Mouse (Mus musculus) heart, embryonic 14.5 days (tissue): ENCODE data around the gene Mylk3. TPM values are rescaled to one million over a fixed set of nuclear protein-coding genes. Genes with fewer than 3 reads are reported as not detected.

Experiments used
- ATAC-seq: fragments of 200-750 bp; cut with Nextera tagmentation; 2 replicates; pipeline ENCODE4 v1.8.0; 2017; ENCODE audit warnings: low read depth, moderate TSS enrichment; ENCODE audit not compliant: insufficient number of reproducible peaks, insufficient read depth, low FRiP score
- H3K27ac ChIP-seq, 2 experiments: fragments of 200-500 bp in 1 of 2; fragments of 300-500 bp in 1 of 2; sonication (generic) in 1 of 2; replicated peaks in 1 of 2; 2 replicates each; pipeline ENCODE4 v1.5.1; 2012 to 2014; ENCODE audit warnings: low read depth in 2 of 2, low read length in 2 of 2, control low read depth in 1 of 2, mild to moderate bottlenecking in 1 of 2, mixed read lengths in 1 of 2; ENCODE audit not compliant: control insufficient read depth in 1 of 2, insufficient read depth in 1 of 2
- H3K27me3 ChIP-seq: fragments of 300-500 bp; sonication (generic); 2 replicates; pipeline ENCODE4 v1.6.1; 2014; ENCODE audit warnings: mild to moderate bottlenecking, low read length, control low read depth; ENCODE audit not compliant: control insufficient read depth, insufficient read depth
- H3K36me3 ChIP-seq: fragments of 300-500 bp; sonication (generic); 2 replicates; pipeline ENCODE4 v1.6.1; 2014; ENCODE audit warnings: mild to moderate bottlenecking, control low read depth, low read length, mixed read lengths; ENCODE audit not compliant: control insufficient read depth, insufficient read depth
- H3K4me1 ChIP-seq, 2 experiments: fragments of 200-500 bp in 1 of 2; fragments of 300-500 bp in 1 of 2; sonication (generic) in 1 of 2; 2 replicates each; pipeline ENCODE4 v1.6.1; 2012 to 2014; ENCODE audit warnings: low read length in 2 of 2, control low read depth in 1 of 2, mixed read lengths in 1 of 2; ENCODE audit not compliant: control insufficient read depth in 2 of 2, insufficient read depth in 2 of 2
- H3K4me2 ChIP-seq: fragments of 300-500 bp; sonication (generic); 2 replicates; pipeline ENCODE4 v1.6.1; 2014; ENCODE audit warnings: mild to moderate bottlenecking, low read length
- H3K4me3 ChIP-seq, 2 experiments: fragments of 200-500 bp in 1 of 2; fragments of 300-500 bp in 1 of 2; sonication (generic) in 1 of 2; 2 replicates each; pipeline ENCODE4 v1.5.1; 2012 to 2014; ENCODE audit warnings: low read length in 2 of 2, mild to moderate bottlenecking in 2 of 2, control low read depth in 1 of 2, low read depth in 1 of 2, moderate library complexity in 1 of 2; ENCODE audit not compliant: control insufficient read depth in 1 of 2, insufficient read depth in 1 of 2
- H3K9ac ChIP-seq: fragments of 300-500 bp; sonication (generic); 2 replicates; pipeline ENCODE4 v1.6.1; 2014; ENCODE audit warnings: mild to moderate bottlenecking, low read length
- H3K9me3 ChIP-seq: fragments of 300-500 bp; sonication (generic); 2 replicates; pipeline ENCODE4 v1.6.1; 2016; ENCODE audit warnings: low read length, control low read depth; ENCODE audit not compliant: control insufficient read depth
- WGBS: fragments of 180-500 bp; shearing (Covaris S2); extraction: QIAGEN DNeasy Blood & Tissue Kit; methylation state at CpG from one replicate; pipeline ENCODE4 v1.1.7; 2014; 5-methylcytosine and 5-hydroxymethylcytosine counted together
- polyA plus RNA-seq: library from polyadenylated mRNA; unstranded; fragments of >200 nt; fragmentation: Nextera tagmentation; extraction: Ambion mirVana; gene quantifications from 2 replicates; pipeline ENCODE4 v1.2.1, GENCODE M21; 2014

The Mylk3 gene
- polyA plus RNA-seq, 1 experiment from 2014 or later: 244 TPM

DNA sequence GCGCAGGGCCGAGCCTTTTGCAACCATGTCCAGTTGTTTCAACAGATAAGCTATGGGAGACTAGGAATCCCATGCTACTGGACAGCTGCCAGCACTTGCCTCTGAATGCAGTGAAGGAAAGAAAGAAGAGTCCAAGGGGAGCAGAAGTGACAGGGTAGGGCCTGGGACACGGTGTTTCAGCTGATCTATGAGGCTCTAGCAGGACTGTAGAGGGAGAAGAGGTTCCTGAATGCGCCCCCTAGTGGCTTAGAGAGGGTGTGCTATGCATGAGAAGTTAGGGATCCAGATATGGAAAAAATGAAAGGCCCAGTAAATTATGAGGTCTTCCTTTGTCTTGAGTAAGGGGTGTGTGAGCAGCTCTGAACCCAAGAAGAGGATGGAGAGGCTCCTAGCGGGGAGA is 11.4 kb upstream of the Mylk3 start:
- peak overlapping the region; percentile 41; the same call in 1 of the 2 replicates for H3K9ac ChIP-seq
- H3K4me3 ChIP-seq: no peak overlapping the region
- ATAC-seq: peak; percentile 51; the same call in 1 of the 2 replicates
- H3K27ac ChIP-seq: no peak overlapping the region; a peak in 1 of 4 replicates
- H3K4me1 ChIP-seq: peaks cover 17 to 23% of the 10 kb centered on the region in 2 experiments
- H3K36me3 ChIP-seq: no peaks in the 10 kb centered on the region
- no peaks in the 10 kb centered on the region for H3K9me3 ChIP-seq
- no peaks in the 10 kb centered on the region for H3K27me3 ChIP-seq
- WGBS: 33% methylated on average over 5 of the region's 5 CpGs
- no peak overlapping the region for H3K4me2 ChIP-seq

- no peak for ATAC-seq
- no peak overlapping the region for H3K4me3 ChIP-seq
- H3K36me3 ChIP-seq: no peaks in the 10 kb centered on the region
- no peak overlapping the region for H3K9ac ChIP-seq
- H3K4me2 ChIP-seq: no peak overlapping the region
- WGBS: 68% methylated on average over 5 of the region's 5 CpGs
- no peak overlapping the region for H3K27ac ChIP-seq
- H3K4me1 ChIP-seq: peaks cover 17 to 23% of the 10 kb centered on the region in 2 experiments
- 0 out of 2 replicates have a peak, but pooled peaks cover 3% of the 10 kb centered on the region for H3K9me3 ChIP-seq
- no peaks in the 10 kb centered on the region for H3K27me3 ChIP-seq
Measured at GRCm38 (mm10) chr8:85396432-85397079, 10.4 kb upstream of the Mylk3 start.

DNA sequence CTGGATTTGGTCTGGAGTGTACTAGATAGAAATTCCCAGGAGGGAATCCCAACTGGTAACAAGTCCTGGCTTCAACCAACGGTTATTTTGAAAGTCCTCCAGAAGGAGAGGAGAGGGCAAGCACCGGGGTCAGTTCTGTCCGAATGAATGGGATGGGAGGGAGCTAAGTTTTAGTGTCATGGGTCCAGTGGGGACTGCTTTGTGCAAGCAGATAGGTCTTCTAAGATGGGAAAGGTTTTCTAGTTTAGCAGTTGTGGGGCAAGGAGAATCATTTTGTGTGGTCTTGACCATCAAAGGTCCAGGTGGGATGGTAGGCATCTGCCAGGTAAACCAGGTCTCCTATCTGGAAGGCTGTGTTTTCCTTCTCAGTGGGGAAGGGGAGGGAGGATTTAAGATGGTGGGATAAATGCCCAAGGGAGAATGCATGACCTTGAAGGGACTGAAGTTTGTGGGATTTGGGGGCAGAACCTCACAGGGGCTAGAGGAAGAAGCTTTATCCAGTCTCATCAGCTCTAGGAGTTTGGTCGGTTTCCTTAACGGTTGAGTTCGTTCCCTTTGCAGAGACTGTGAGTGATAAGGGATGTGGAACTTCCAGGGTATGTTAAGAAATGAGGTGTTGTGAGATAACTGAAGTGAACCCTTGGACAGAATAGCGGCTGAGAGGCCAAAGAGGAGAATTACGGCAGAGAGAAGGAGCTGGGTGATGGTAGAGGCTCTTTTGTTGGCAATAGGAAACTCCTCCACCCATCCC is 9.7 kb upstream of the Mylk3 start:
- H3K9ac ChIP-seq: no peak overlapping the region
- H3K4me2 ChIP-seq: no peak overlapping the region
- H3K4me1 ChIP-seq: peaks cover 17 to 23% of the 10 kb centered on the region in 2 experiments
- no peak overlapping the region for H3K4me3 ChIP-seq
- 38% methylated on average over 8 of the region's 8 CpGs for WGBS
- 0 out of 2 replicates have a peak, but pooled peaks cover 3% of the 10 kb centered on the region for H3K9me3 ChIP-seq
- H3K27ac ChIP-seq: no peak overlapping the region
- ATAC-seq: no peak; the same call in 1 of the 2 replicates
- no peaks in the 10 kb centered on the region for H3K27me3 ChIP-seq
- no peaks in the 10 kb centered on the region for H3K36me3 ChIP-seq

DNA sequence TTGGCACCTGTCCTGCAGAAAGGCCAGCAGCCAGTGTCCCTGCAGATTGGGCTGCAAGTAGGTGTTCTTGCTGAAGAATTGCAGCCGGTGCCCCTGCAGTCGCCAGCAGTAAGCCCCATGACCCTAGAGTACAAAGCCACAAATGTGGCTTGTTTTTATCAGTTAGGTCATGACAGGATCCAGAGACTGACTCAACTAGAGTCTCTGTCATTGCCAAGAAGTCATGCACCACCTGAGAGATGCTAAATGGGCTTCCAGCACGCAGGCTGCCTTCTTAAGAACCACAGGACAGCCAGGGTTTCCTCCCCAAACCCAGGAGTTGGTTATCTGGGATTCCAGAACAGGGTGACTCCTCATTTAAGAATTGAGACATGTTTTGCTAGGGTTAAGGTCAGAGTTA is 8.9 kb upstream of the Mylk3 start:
- Histone ChIP-seq H3K4me3 (no peak overlapping the region), H3K27me3 (no peaks in the 10 kb centered on the region), H3K4me2 (no peak overlapping the region), H3K27ac (no peak overlapping the region), H3K9me3 (0 out of 2 replicates have a peak, but pooled peaks cover 3% of the 10 kb centered on the region), H3K4me1 (peaks cover 17 to 23% of the 10 kb centered on the region in 2 experiments), H3K36me3 (no peaks in the 10 kb centered on the region), H3K9ac (no peak overlapping the region)
- no peak for ATAC-seq
- WGBS: 31% methylated on average over 3 of the region's 3 CpGs

DNA sequence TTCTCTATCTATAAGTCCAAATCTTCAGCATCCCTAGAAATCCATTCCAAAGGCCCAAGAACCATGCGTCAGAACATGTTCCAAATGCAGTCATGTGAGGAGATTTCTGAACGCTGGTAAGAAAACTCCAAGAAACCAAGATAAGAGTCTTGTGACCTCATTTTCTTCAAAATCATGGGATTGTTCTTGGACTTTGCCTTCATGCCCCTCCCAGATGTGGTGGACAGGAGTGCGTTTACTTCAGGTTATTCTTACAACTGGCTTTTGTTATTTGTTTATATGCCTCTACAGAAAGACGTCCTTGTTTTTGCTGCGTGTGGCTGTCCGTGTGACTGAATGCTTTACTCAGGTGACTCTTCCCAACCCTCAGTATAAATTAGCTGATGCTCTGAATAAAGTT is 7.1 kb upstream of the Mylk3 start:
- no peak overlapping the region for H3K4me2 ChIP-seq
- H3K27me3 ChIP-seq: no peaks in the 10 kb centered on the region
- ATAC-seq: no peak
- H3K36me3 ChIP-seq: no peaks in the 10 kb centered on the region
- H3K9me3 ChIP-seq: 0 out of 2 replicates have a peak, but pooled peaks cover 3% of the 10 kb centered on the region
- 88% methylated on average over 6 of the region's 6 CpGs for WGBS
- H3K9ac ChIP-seq: no peak overlapping the region
- no peak overlapping the region for H3K4me3 ChIP-seq
- H3K27ac ChIP-seq: no peak overlapping the region
- peaks cover 17 to 23% of the 10 kb centered on the region in 2 experiments for H3K4me1 ChIP-seq

- Histone ChIP-seq H3K4me2 (no peak overlapping the region), H3K27ac (no peak overlapping the region), H3K9ac (no peak overlapping the region), H3K27me3 (no peaks in the 10 kb centered on the region), H3K4me1 (peaks cover 8 to 10% of the 10 kb centered on the region in 2 experiments), H3K4me3 (no peak overlapping the region), H3K36me3 (no peaks in the 10 kb centered on the region), H3K9me3 (0 out of 2 replicates have a peak, but pooled peaks cover 3% of the 10 kb centered on the region)
- WGBS: 47% methylated on average over 1 of the region's 1 CpGs
- no peak for ATAC-seq
Measured at GRCm38 (mm10) chr8:85391438-85391837, 5.3 kb upstream of the Mylk3 start.

DNA sequence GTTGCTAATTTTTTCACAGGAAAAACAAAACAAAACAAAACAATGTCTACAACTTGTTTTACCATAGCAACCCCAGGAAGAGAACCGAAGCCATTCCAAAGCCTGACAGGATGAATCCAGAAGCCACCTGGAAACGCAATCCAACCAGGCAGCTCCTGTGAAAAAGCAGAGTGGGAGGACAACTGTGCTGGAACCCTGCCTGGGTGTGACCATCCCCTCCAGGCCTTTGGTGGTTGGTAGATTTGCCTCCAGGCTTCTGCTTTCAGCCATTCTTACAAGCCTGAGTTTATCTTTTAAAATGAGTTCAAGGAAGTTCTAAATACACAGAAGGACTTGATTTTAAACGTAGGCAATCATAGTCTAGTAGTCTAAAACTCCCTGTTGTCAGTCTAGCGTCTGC is 4.2 kb downstream of the Mylk3 start:
- no peak overlapping the region for H3K4me3 ChIP-seq
- peak overlapping the region; percentile 97 to 98 for H3K27ac ChIP-seq
- no peaks in the 10 kb centered on the region for H3K27me3 ChIP-seq
- no peaks in the 10 kb centered on the region for H3K36me3 ChIP-seq
- peak overlapping the region; percentile 66; the same call in 1 of the 2 replicates for H3K4me2 ChIP-seq
- WGBS: 50% methylated on average over 4 of the region's 4 CpGs
- peaks cover 29 to 55% of the 10 kb centered on the region in 2 experiments for H3K4me1 ChIP-seq
- no peak for ATAC-seq
- H3K9me3 ChIP-seq: no peaks in the 10 kb centered on the region
- peak overlapping the region; percentile 52 for H3K9ac ChIP-seq
